Mouse (Mus musculus) hindbrain, postnatal 0 days (tissue): ENCODE results near the gene Nif3l1. TPM values are rescaled to one million over a fixed set of nuclear protein-coding genes. Genes with fewer than 3 reads are reported as not detected.
A peak's percentile ranks its signal among the peaks of the same experiment; 100 is the strongest.

ENCODE experiments used
- ATAC-seq: fragments of 200-750 bp; cut with Nextera tagmentation; 2 replicates; pipeline ENCODE4 v1.8.0; 2017; ENCODE audit warnings: mild to moderate bottlenecking, moderate TSS enrichment, moderate library complexity
- DNase-seq: peaks from one replicate; pipeline ENCODE4 v3.0.0-alpha.2; 2015; ENCODE audit warnings: low spot score
- H3K27ac ChIP-seq: fragments of 300-500 bp; sonication (generic); 2 replicates; pipeline ENCODE4 v1.5.1; 2014; ENCODE audit warnings: mild to moderate bottlenecking
- H3K27me3 ChIP-seq: fragments of 300-500 bp; sonication (generic); 2 replicates; pipeline ENCODE4 v1.6.1; 2014; ENCODE audit warnings: low read length, mixed read lengths; ENCODE audit not compliant: insufficient read depth
- H3K36me3 ChIP-seq: fragments of 300-500 bp; sonication (generic); 2 replicates; pipeline ENCODE4 v1.6.1; 2014; ENCODE audit warnings: low read length, mixed read lengths; ENCODE audit not compliant: insufficient read depth
- H3K4me1 ChIP-seq: fragments of 300-500 bp; sonication (generic); 2 replicates; pipeline ENCODE4 v1.6.1; 2014; ENCODE audit warnings: antibody characterized with exemption, low read length, mixed read lengths; ENCODE audit not compliant: insufficient read depth
- H3K4me2 ChIP-seq: fragments of 300-500 bp; sonication (generic); 2 replicates; pipeline ENCODE4 v1.6.1; 2014; ENCODE audit warnings: low read depth, mild to moderate bottlenecking, low read length, moderate library complexity, mixed read lengths
- H3K4me3 ChIP-seq: fragments of 300-500 bp; sonication (generic); 2 replicates; pipeline ENCODE4 v1.5.1; 2014; ENCODE audit warnings: low read length
- H3K9ac ChIP-seq: fragments of 300-500 bp; sonication (generic); replicated peaks from 2 replicates; pipeline ENCODE4 v1.6.1; 2014; ENCODE audit warnings: mild to moderate bottlenecking, low read length, moderate library complexity, mixed read lengths
- H3K9me3 ChIP-seq: fragments of 300-500 bp; sonication (generic); 2 replicates; pipeline ENCODE4 v1.6.1; 2016; ENCODE audit warnings: low read length, mixed read lengths
- CTCF ChIP-seq: IDR thresholded peaks from 2 replicates; pipeline ENCODE4 v1.5.1; 2016; ENCODE audit warnings: antibody characterized with exemption, control low read depth, low read depth
- WGBS: fragments of 180-500 bp; shearing (Covaris S2); extraction: QIAGEN DNeasy Blood & Tissue Kit; methylation state at CpG from one replicate; pipeline ENCODE4 v1.1.7; 2014; 5-methylcytosine and 5-hydroxymethylcytosine counted together
- polyA plus RNA-seq: library from polyadenylated mRNA; unstranded; fragments of >200 nt; fragmentation: Nextera tagmentation; extraction: Ambion mirVana; gene quantifications from 2 replicates; pipeline ENCODE4 v1.2.1, GENCODE M21; 2015
- total RNA-seq: library from RNA; depleted of rRNA; stranded (reverse); fragments of >200 nt; gene quantifications from 2 replicates; pipeline ENCODE4 v1.2.3, GENCODE M21; 2014; rRNA removed

The Nif3l1 gene
- total and polyA plus RNA-seq, 2 experiments from 2014 or later, result 28.6 to 37.5 TPM

- Histone ChIP-seq H3K4me2 (peak overlapping the region; percentile 82; the same call in 1 of the 2 replicates), H3K9ac (no peak overlapping the region), H3K4me3 (no peak overlapping the region), H3K36me3 (peaks cover 17% of the 10 kb centered on the region), H3K27me3 (no peaks in the 10 kb centered on the region), H3K27ac (no peak overlapping the region), H3K4me1 (peaks cover 13% of the 10 kb centered on the region), H3K9me3 (0 out of 2 replicates have a peak, but pooled peaks cover 2% of the 10 kb centered on the region)
- DNase-seq (no peak), ATAC-seq (no peak)
- TF ChIP-seq CTCF, result no peak
These were observed 58.2 kb downstream of the Nif3l1 start for GRCm38 (mm10) chr1:58503134-58503533.

GRCm38 (mm10) chr1:58503793-58504370 is 58.9 kb downstream of the Nif3l1 start:
- Histone ChIP-seq H3K4me2 (peak overlapping the region; percentile 82), H3K27ac (peak overlapping the region; percentile 90; the same call in 1 of the 2 replicates), H3K36me3 (peaks cover 17% of the 10 kb centered on the region), H3K4me1 (peaks cover 13% of the 10 kb centered on the region), H3K27me3 (no peaks in the 10 kb centered on the region), H3K4me3 (peak overlapping the region; percentile 99), H3K9me3 (0 out of 2 replicates have a peak, but pooled peaks cover 7% of the 10 kb centered on the region), H3K9ac (peak overlapping the region; percentile 92)
- DNase-seq, result no peak
- 29% methylated on average over 9 of the region's 9 CpGs for WGBS
- TF ChIP-seq CTCF, result no peak
- peak; percentile 5; the same call in 1 of the 2 replicates for ATAC-seq

GRCm38 (mm10) chr1:58504577-58505254 is 59.8 kb downstream of the Nif3l1 start, which contains the start of gene Orc2:
Gene Orc2 (minus strand): TSS chr1:58505109.
- DNase-seq, result peak; percentile 97
- Histone ChIP-seq H3K27me3 (no peaks in the 10 kb centered on the region), H3K27ac (peak within 1 kb of the TSS; percentile 90), H3K9ac (peak within 1 kb of the TSS; percentile 92), H3K4me2 (peak within 1 kb of the TSS; percentile 82), H3K4me3 (peak within 1 kb of the TSS; percentile 99), H3K9me3 (0 out of 2 replicates have a peak, but pooled peaks cover 7% of the 10 kb centered on the region), H3K4me1 (peaks cover 13% of the 10 kb centered on the region), H3K36me3 (peaks cover 9% of the 10 kb centered on the region)
- under 1% methylated on average over 62 of the region's 64 CpGs for WGBS
- ATAC-seq, result peak; percentile 100
- TF ChIP-seq CTCF, result no peak

GRCm38 (mm10) chr1:58507249-58507648 is 62.3 kb downstream of the Nif3l1 start:
- Histone ChIP-seq H3K9me3 (0 out of 2 replicates have a peak, but pooled peaks cover 7% of the 10 kb centered on the region), H3K4me3 (no peak overlapping the region), H3K36me3 (no peaks in the 10 kb centered on the region), H3K4me2 (no peak overlapping the region), H3K27ac (no peak overlapping the region), H3K27me3 (no peaks in the 10 kb centered on the region), H3K9ac (no peak overlapping the region), H3K4me1 (peaks cover 13% of the 10 kb centered on the region)
- no peak for TF ChIP-seq CTCF
- 95% methylated on average over 3 of the region's 3 CpGs for WGBS
- ATAC-seq (no peak), DNase-seq (no peak)

Other genes starting within 250 kb of the Nif3l1 start
- 0.21 and 0.25 TPM in 2 replicates for gene Aox4, start 234.8 kb upstream of the Nif3l1 start, total RNA-seq
- gene Aox4, start 234.8 kb upstream of the Nif3l1 start, polyA plus RNA-seq, result 0.28 and 0.40 TPM in 2 replicates
- not detected in 2 replicates for gene Aox2, start 166.8 kb upstream of the Nif3l1 start, total RNA-seq
- 0.03 TPM in 1 of 2 replicates, not detected in the other for gene Aox2, start 166.8 kb upstream of the Nif3l1 start, polyA plus RNA-seq
- 160 and 162 TPM in 2 replicates for gene Bzw1, start 52.3 kb upstream of the Nif3l1 start, total RNA-seq
- gene Bzw1, start 52.3 kb upstream of the Nif3l1 start, polyA plus RNA-seq, result 343 and 352 TPM in 2 replicates
- 60.2 and 60.7 TPM in 2 replicates for gene Clk1, start 21.1 kb upstream of the Nif3l1 start, total RNA-seq
- 109 and 130 TPM in 2 replicates for gene Clk1, start 21.1 kb upstream of the Nif3l1 start, polyA plus RNA-seq
- 19.4 and 26.4 TPM in 2 replicates for gene Ppil3, start 335 bp downstream of the Nif3l1 start, total RNA-seq
- 45.9 and 51.4 TPM in 2 replicates for gene Ppil3, start 335 bp downstream of the Nif3l1 start, polyA plus RNA-seq
- 82.0 and 236 TPM in 2 replicates for gene Orc2, start 60.0 kb downstream of the Nif3l1 start, total RNA-seq
- 20.8 and 23.7 TPM in 2 replicates for gene Orc2, start 60.0 kb downstream of the Nif3l1 start, polyA plus RNA-seq
- gene Fam126b, start 141.2 kb downstream of the Nif3l1 start, total RNA-seq, result 13.4 and 16.3 TPM in 2 replicates
- gene Fam126b, start 141.2 kb downstream of the Nif3l1 start, polyA plus RNA-seq, result 11.1 and 12.3 TPM in 2 replicates
- gene Ndufb3, start 141.2 kb downstream of the Nif3l1 start, total RNA-seq, result 41.2 and 54.6 TPM in 2 replicates
- gene Ndufb3, start 141.2 kb downstream of the Nif3l1 start, polyA plus RNA-seq, result 232 and 246 TPM in 2 replicates